Mouse (Mus musculus) kidney, adult 11 months (tissue): ENCODE data around the gene Resf1.
"Not testable (repeated sequence)": the region's sequence is repeated elsewhere in the genome, so short reads cannot be mapped to it uniquely, and the experiment has no call there.

Experiments used
- DNase-seq: peaks from one replicate; pipeline ENCODE4 v3.0.0; 2022

Gene Resf1

DNA sequence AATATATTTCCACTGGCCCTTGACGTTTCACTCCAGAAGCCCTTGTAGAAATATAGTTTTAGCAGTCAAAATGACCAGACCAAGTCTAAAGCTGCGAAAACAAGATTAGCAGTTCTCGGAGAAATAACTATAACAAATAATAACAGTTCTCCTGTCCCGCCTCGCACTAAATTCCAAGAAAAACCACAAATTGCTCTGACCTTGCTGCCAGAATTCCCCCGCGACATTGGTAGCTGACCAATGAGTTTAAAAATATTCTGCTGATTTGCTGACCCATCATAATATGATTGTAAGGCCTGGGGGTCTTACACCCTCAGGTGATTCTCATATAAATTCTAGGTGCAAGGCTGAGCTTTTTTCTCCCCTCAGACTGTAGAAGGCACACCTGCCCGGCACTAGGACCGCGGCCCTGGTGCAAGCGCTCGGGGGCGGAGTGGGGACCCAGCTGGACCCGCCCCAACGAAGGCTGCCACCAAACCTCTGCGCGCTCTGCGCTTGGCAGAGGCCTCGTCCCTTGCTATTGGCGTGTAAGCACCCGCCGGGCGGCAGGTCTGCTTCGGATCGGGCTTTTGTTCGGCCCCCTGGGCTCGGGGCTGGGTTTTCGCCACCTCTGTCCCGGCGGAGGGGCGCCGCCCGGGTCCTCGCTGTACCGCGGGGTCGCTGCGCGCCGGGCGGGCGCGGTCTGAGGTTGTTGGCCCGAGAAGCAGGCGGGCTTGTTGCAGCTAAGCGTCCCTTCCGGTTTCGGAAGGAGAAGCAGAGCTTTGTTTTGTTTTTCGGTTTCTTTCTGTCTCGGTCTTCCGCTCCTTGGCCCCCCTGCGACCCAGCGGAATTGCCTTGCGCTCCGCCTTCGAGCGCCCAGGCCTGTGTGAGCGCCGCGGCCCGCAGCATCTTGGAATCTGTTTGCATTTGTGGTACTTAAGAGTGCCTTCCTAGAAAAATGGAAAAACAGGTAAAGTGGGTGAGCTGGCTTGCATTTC, at the start of gene Resf1:
Gene Resf1, plus strand, starts transcription at position 459 of the 977 bp plus-strand sequence.
- peak; percentile 90 for DNase-seq

DNA sequence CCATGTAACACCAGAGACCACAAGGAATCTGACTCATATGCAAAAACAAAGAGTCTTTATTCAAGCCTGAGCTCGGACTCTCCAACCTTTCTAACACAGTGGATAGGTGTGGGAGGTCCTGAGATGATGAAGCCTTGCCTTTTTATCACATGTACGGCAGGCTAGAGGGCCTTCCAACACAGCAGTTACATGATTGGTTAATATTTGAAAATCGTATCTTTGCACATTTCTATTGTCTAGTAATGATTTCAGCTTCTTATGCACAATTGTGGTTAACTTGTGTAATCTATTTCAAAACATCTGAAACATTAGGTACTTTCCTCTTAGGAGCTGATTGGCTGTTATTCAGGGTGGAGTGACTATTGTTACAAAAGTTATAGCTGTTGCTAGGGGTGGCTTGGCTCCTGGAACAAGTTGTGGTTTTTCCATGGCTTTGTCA, 48.4 kb upstream of the Resf1 start:
- no peak for DNase-seq

DNA sequence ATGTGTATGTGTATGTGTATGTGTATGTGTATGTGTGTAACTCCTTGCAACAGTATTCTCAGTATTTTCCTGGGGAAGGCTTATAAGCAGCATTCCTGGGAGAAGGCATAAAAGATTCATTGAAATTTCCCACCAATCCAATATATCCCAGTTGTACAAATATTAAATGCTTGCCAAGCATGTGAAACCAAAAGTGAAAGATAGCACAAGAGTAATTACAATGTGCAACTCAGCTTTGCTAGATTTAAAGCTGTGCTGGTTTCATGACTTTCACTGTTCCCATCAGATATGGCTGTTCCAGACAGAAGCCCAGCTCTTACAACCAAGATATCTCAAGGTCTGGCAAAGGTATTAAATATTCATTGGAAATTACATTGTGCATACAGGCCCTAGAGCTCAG, 41.3 kb upstream of the Resf1 start:
- no peak for DNase-seq

DNA sequence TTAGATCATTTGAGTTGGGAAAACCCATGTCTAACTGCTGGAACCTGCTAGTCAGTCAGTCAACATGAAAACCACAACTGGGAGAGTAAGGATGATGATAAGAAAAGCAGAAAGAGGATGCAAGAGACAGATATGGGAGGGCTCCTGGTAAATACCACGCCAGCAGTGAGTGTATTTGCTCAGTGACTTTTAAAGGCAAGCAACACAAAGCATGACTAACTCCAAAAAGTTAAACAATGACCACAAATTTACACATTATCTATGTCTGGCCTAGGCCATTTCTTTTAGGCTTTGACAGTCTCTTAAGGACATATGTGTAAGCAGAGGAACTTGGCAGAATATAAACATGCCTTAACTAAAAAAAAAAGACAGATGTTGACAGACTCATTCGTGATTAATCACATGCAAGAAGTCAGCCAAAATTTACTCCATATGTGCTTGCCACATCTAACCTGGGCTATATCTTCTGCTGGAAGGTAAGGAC, 30.9 kb upstream of the Resf1 start:
- DNase-seq: no peak

DNA sequence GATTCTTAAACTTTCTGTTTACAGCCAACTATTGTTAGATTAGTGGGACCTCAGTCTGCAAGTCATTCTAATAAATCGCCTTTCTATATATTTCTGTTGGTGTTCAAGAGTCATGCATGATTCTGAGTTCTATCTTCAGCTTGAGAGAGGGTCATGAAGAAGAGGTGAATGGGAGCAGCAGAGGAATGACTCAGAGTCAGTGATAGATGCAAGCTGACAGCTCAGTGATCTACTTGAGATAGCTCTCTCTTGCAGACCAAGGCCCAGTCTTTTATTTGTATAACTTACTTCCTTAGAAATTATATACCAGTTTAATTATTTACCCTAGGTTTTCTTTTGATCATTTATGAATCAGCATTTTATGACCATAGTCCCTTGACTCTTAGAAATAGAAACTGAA, 30.3 kb upstream of the Resf1 start:
- DNase-seq: no peak

DNA sequence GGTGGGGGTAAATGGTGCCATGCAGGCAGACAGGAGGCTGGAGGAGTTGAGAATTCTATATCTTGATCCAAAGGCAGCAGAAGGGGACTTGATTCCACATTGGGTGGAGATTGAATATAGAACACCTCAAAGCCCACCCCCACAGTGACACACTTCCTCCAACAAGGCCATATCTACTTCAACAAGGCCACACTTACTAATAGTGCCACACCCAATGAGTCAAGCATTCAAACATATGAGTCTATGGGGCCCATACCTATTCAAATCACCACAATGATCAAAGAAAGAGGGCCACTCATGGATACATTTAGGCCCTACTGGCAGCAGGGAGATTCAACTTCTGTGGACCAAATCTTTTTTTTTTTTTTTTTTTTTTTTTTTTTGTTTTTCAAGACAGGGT, 28.7 kb upstream of the Resf1 start:
- DNase-seq: no peak

DNA sequence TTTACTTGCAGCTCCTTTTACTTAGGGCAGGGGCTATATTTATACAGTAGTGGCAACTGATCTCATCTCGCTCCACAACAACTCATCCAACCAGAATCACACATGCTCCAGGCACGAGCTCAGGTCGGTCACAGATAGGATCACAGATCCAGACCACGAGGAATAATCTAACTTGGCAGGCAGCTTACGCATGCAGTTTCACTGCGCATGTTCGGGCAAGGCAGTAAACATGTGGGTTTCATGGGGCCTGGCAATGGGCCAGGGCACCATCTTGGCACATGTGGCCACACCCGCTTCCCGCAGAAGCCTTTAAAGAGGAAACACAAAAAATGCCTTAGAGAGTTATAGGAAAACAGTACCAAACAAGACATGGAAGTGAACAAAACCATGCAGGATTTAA, 21.0 kb upstream of the Resf1 start:
- not testable (repeated sequence) for DNase-seq

DNA sequence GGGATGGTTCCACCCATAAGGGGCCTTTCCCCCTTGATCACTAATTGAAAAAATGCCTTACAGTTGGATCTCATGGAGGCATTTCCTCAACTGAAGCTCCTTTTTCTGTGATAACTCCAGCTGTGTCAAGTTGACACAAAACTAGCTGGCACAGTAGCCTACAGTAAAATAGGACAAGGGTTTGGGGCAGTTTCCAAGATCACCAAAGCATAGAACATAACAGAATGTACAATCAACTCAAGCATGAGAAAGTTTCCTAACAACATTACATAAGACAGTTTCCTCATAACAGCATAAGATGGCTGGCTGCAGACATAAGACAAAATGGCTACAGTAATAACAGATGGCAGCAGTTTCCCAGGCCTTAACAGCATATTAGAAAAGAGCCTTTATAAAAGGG, 6.0 kb upstream of the Resf1 start:
- DNase-seq: not testable (repeated sequence)

DNA sequence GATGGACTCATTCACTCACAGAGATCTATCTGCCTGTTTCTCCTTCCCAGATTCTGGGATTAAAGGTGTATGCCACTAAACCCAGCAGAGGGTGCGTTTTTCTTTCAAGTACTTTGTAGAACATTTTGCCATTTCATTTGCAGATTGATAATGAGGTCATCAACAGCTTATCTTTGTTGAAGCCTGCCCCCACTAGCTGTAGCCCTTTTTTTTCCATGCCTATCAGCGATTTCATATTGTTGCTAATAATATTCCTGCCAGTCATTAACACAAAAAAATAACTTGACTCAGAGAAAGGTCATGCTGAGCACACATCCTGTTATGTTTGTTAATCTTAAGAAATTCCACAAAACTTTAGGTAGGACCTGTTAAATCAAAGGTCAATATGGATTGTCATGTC, 2.1 kb upstream of the Resf1 start:
- no peak for DNase-seq

DNA sequence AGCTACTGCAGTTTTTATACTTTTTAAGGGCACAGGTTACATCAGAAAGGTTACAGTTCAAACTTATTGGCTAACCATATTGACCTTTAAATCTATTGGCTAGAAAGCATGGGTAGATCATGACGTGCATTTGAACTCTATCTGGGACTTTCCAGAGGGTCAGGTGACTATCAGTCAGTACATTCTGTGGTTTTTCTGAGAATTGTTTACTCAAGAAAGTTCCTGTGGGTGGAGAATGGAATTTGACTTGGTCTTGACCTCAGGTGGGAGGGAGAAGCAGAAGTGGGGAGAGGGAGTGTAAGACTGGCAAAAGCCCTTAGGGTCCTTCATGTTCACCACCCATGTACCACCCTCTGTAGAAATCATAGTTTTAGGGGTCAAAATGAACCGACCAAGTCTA, 1.4 kb upstream of the Resf1 start:
- no peak for DNase-seq

DNA sequence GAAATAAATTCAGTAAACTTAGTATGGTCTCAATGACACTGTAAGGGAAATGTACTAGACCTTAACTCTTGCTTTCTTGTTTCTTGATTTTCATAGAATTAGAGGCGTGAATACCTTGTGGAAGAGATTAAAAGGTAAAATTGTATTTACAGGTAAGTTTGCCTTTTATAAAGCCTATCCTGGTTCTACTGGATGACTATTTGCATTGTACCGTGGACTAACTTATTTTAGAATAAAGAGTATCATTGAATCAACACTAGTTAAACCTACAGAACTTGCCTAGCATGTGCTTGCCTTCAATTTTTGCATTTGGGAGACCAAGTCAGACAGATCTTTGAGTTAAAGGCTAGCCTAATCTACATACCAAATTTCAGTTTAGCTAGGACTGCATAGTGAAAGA, 1.0 kb downstream of the Resf1 start:
- no peak for DNase-seq

DNA sequence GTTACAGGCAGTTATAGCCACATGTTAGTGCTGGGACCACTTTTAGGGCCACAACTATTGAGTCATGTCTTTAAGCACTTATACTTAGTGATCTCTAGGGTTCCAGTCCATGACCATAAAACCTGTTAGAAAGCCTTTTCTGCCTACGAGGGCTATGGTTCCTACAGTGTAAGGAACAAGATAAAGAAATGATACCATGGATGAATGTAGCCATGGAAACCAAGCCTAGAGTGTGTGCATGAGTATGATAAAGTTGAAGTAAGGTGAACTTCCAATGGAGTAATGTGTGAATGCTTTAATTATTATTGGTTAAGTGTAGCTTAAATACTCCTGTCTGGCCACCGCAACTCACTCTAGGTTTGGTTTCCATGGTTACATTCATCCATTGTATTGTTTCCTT, 1.8 kb downstream of the Resf1 start:
- DNase-seq: no peak

DNA sequence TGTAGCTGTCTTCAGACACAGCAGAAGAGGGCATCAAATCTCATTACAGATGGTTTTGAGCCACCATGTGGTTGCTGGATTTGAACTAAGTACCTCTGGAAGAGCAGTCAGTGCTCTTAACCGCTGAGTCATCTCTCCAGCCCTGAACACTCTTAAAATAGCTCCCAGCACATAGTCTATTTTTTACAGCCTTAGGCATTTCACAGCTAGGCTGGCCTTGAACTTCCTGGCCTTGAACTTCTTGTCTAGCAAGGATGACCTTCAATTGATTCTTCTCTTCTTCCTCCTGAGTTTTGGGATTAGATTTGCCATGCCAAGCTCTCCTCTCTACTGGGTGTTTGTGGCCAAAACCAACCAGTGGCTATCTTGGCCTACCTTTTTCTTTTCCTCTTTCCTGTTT, 2.6 kb downstream of the Resf1 start:
- DNase-seq: no peak

DNA sequence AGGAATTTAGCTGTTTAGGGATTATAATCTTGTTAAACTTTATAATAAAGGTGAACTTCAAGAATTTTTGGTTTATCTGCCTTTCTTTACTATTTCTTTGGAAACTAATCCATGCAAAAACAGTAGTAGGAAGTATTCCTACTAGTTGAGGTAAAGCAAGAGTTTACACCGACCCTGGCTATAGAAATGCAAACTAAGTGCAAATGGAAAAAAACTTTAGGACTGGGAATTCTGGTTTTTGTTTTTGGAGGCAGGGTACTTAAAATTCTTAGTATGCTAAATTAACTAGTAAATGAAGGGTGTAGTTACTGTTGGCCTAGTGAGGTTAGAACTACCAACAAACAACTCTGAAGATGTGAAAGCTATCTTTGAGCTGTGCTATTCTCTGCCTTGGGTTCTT, 3.0 kb downstream of the Resf1 start:
- DNase-seq: no peak

DNA sequence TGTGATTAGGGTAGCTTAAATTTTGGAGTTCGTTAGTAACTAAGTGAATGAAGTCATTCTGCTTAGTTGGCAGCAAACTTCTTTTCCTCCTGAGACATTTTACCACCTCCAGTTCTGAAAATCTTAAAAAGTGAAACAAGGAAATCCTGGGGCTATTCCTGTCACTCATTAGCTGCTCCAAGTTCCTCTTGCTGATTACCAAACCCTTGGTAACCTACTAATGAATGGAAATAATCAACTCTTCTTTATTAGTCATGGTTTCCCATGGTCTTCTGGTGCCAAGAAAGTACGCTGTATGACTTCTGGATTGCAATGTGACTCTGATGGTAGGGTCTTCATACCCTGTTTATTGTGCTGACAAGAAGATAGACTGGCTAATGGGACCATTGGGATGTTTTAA, 5.7 kb downstream of the Resf1 start:
- DNase-seq: no peak

DNA sequence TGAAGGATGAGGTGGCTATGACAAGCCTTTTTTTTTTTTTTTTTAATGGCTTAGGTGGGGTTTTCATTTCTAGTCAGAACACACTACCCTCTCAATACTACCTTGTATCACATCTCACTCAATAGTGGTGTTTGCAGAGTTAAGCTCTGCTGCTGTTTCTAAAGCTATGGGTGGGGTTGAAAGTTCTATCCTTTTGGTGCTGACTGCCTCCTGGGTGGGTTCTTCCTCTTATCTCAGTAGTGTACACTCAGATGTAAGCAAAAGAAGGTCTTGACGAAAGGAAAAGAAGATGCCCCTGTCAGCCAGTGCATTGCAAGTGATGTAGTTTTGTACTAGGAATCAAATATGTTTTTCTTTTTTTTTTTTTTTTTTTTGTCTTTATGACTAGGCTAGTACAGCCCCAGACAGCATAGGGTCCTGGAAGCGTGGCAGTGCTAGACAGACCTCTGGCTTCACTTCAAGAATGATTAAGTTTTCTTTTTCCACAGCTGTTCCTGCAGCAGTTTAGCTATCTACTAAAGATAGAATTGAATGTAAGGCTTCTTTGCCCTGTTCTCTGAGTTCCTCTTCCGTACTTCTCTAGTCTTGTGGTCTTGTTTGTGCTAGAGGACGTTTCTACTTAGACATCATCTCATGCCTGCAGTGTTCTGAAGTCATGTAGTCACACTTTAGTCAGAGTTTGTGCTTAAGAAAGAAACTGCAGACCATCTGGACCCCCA, 14.5 kb downstream of the Resf1 start:
- DNase-seq: no peak

DNA sequence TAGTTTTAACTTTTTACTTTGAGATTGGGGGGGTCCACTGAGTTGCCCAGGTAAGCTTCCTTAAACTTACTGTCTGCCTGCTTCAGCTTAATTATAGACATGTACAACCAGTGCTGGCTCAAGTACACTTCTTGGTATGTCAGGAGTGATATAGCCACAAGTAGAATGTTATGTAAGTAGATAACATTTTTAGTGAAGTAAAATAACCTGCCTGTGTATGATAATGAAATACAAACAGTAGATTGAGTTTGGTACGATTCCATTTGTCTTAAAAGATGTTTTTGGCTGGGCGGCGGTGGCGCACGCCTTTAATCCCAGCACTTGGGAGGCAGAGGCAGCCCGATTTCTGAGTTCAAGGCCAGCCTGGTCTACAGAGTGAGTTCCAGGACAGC, 15.0 kb downstream of the Resf1 start:
- DNase-seq: no peak

DNA sequence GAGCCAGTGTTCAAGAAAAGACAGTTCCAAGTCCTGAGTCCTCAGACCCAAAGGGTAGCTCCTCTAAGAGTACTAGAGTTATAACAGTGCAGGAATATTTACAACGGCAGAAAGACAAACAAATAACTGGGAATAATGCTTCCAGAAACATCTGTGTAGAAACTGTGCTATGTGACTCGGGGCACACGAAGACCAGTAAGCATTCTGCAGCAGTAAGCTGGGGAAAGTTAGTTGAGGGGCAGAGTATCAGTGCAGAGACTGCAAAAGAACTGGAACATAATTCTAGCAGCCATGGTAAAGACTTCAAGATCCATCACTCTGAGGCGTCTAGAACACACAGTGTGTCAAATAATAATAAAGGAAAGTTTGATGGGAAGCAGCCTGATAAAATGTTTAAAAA, 19.9 kb downstream of the Resf1 start:
- no peak for DNase-seq

DNA sequence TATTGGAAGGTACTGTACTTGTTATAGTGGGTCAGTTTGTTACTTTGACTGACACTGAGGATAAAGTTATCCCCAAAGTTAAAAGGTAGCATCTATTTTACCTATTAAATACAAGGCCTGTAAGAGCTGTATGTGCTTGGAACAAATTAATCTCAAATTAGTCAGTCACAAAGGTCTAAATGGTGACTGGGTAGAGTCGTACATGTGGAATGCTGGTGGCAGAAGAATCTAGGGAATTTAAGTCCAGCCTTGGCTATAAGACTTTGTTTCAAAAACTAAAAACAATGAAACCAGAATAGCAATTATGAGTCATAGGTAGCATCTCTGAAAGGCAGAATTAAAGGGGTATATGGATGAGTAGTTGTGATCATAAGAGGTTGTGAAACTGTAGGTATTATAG, 21.1 kb downstream of the Resf1 start:
- no peak for DNase-seq

DNA sequence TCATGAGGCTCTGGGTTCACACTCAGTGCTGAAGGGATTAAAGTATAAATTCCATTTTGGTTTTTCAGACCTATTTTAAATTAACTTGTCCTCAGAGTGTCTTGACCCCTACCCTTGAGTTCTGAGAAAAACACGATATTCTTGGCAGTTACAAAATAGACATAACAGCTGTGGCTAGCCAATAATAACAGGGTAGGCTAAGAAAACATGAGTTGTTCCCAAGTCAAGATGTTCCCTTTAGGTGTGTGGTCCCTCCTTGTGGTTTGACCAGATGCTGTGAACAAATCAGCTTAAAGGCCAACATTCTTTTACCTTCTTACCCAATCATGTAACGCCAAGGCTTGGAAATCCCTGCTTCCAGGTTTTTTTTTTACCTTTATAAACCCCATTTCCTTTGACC, 23.8 kb downstream of the Resf1 start:
- DNase-seq: peak; percentile 45

DNA sequence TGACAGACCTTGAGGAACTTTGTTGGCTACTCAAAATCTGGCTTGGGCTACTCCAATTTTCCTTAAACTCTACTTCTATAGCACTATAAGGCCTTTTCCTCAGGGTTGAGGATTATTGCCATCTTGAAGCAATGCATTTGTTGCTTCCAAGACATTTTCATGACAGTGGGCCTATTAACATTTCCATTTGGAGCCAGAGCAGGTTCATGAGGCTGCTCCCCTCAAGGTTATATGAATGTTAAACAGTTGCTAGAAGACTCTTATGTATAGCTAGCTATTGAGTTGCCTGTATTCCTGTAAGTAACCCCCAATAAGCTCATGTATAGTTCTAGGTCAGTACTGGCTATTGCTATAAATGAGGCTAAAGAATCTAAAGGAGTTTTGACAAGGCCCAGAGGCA, 28.8 kb downstream of the Resf1 start:
- DNase-seq: no peak

DNA sequence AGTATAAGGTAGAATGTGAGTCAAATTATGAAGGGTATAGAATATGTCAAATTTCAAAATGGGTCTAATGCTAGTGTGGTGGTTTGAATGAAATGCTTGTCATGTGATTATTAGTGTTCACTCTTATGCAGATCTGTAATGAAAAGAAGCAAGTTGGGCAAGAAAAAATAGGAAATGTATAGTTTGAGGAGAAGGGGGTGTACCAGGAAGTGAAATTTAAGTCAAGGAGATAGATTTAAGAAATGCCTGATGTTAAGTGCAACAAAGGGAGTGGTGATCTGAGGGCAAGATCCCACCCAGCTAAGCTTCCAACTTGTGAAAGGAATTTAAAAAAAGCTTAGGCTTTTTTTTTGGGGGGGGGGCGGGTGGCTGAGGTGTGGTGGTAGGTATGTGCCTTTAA, 29.4 kb downstream of the Resf1 start:
- no peak for DNase-seq

DNA sequence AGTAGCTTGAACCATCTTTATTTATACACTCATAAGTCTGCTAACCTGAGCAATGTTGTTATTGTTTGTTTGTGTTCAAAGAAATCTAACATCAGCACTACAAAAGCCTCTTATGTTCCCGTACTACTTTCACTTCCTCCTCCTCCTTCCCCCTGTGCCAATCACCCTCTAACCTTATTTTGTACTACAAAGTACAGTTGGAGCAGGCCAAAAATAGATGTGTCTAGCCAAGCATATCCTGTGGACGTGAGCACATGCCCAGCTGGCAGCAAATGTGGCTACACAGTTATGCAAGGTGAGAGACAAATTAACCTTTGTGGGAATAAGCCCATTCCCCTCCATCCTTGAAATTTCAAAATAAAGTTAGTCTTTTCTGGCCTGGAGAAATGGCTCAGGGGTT, 34.6 kb downstream of the Resf1 start:
- peak; percentile 91 for DNase-seq

DNA sequence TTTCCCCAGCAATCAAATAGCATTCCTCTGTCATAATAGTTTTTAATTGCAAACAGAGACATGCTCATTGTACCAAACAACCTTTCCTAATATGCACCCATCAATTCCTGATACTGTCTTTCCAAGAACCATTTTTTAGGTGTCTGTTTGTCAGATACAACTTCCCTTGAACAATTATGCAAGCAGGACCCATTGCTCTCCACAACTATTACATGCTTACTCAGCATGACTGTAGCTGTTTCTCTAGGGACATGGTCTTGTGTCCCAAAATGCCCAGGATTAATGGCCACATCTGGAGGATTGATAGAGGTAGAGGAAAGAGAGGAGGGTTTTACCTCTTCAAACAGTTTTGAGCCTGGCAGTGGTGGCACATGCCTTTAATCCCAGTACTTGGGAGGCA, 35.2 kb downstream of the Resf1 start:
- DNase-seq: no peak
